Mouse (Mus musculus) hindbrain, embryonic 15.5 days (tissue): ENCODE data around the gene Armc7. TPM values are rescaled to one million over a fixed set of nuclear protein-coding genes. Genes with fewer than 3 reads are reported as not detected.

Source experiments
- ATAC-seq: fragments of 200-750 bp; cut with Nextera tagmentation; 2 replicates; pipeline ENCODE4 v1.8.0; 2017; ENCODE audit warnings: low read depth, moderate number of reproducible peaks, moderate TSS enrichment; ENCODE audit not compliant: low FRiP score
- H3K27ac ChIP-seq: fragments of 300-500 bp; sonication (generic); replicated peaks from 2 replicates; pipeline ENCODE4 v1.5.1; 2015; ENCODE audit warnings: mild to moderate bottlenecking, inconsistent platforms
- H3K27me3 ChIP-seq: fragments of 300-500 bp; sonication (generic); 2 replicates; pipeline ENCODE4 v1.6.1; 2015; ENCODE audit warnings: control low read depth, inconsistent platforms
- H3K36me3 ChIP-seq: fragments of 300-500 bp; sonication (generic); 2 replicates; pipeline ENCODE4 v1.6.1; 2015; ENCODE audit warnings: control low read depth, inconsistent platforms
- H3K4me1 ChIP-seq: fragments of 300-500 bp; sonication (generic); replicated peaks from 2 replicates; pipeline ENCODE4 v1.6.1; 2015; ENCODE audit warnings: control low read depth, inconsistent platforms
- H3K4me2 ChIP-seq: fragments of 300-500 bp; sonication (generic); 2 replicates; pipeline ENCODE4 v1.6.1; 2015; ENCODE audit warnings: moderate library complexity, mild to moderate bottlenecking, inconsistent platforms
- H3K4me3 ChIP-seq: fragments of 300-500 bp; sonication (generic); 2 replicates; pipeline ENCODE4 v1.5.1; 2015; ENCODE audit warnings: mild to moderate bottlenecking, inconsistent platforms
- H3K9ac ChIP-seq: fragments of 300-500 bp; sonication (generic); 2 replicates; pipeline ENCODE4 v1.6.1; 2015; ENCODE audit warnings: inconsistent platforms
- H3K9me3 ChIP-seq: fragments of 300-500 bp; sonication (generic); 2 replicates; pipeline ENCODE4 v1.6.1; 2016; ENCODE audit warnings: control low read depth, inconsistent platforms
- WGBS: fragments of 180-500 bp; shearing (Covaris S2); methylation state at CpG from one replicate; pipeline ENCODE4 v1.1.7; 2015; 5-methylcytosine and 5-hydroxymethylcytosine counted together
- polyA plus RNA-seq: library from polyadenylated mRNA; unstranded; fragments of >200 nt; fragmentation: Nextera tagmentation; extraction: Ambion mirVana; gene quantifications from 2 replicates; pipeline ENCODE4 v1.2.1, GENCODE M21; 2015

The Armc7 gene
- polyA plus RNA-seq, 1 experiment from 2014 or later = 18.2 TPM

DNA sequence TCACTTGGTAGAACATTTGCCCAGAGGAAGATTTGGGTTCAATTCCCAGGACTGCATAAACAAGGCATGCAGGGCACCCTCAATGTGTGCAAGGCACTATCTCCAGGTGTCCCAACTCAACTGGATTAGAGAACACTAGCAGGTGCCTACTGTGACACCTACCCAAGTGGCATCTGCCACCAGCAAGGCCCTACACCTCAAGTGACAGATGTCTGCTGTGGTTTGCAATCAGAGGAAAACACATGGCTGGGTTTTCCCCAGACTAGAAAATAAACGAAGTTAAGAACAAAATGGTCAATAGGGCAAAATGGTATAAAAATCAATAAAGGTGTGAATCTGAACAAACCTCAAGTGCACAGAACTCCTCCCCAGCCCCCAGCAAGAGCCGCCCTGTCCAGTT is 32.6 kb downstream of the Armc7 start:
- peaks cover 59% of the 10 kb centered on the region for H3K4me1 ChIP-seq
- no peak overlapping the region for H3K4me3 ChIP-seq
- ATAC-seq = no peak
- 0 out of 2 replicates have a peak, but pooled peaks cover 2% of the 10 kb centered on the region for H3K36me3 ChIP-seq
- H3K27me3 ChIP-seq = no peaks in the 10 kb centered on the region
- no peak overlapping the region for H3K4me2 ChIP-seq
- no peak overlapping the region for H3K9ac ChIP-seq
- H3K27ac ChIP-seq = no peak overlapping the region
- no peaks in the 10 kb centered on the region for H3K9me3 ChIP-seq
- 83% methylated on average over 2 of the region's 2 CpGs for WGBS

DNA sequence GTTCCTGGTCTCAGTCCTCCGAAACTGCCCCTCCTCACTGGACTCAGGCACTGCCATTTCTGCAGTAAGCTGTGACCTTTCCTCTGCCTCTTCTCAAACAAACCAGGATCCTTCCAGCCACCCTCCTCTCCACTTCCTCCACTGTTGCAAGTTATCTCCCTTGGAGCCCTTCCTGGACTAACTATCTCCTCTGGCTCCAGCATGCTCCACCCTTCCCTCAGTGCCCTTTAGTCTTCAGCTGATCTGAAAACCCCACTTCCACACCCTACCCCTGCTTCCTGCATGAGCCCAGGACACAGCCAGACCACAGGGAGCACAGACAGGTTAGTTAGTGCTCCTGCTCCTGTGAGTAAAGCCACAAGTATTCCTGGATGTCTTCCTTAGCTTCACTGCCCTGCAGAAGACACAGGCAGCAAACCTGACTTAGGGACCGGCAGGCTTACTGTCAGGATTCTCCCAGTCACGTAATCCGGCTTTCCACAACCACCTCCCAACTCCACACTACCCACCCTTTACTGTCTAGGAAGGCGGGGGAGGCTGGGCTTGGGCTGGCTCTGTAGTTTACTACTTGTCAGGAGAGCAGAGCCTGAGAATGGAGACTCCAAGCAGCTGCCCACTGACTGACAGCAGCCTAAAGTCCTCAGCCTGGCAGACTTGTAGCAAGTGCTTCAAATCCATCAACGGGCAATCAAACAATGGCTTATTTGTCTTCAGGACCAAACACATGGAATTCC is 34.5 kb downstream of the Armc7 start:
- peak overlapping the region; percentile 99 for H3K9ac ChIP-seq
- H3K9me3 ChIP-seq = no peaks in the 10 kb centered on the region
- H3K4me3 ChIP-seq = peak overlapping the region; percentile 98
- no peaks in the 10 kb centered on the region for H3K27me3 ChIP-seq
- peak overlapping the region; percentile 76 for H3K4me2 ChIP-seq
- peaks cover 59% of the 10 kb centered on the region for H3K4me1 ChIP-seq
- 34% methylated on average over 6 of the region's 6 CpGs for WGBS
- H3K27ac ChIP-seq = no peak overlapping the region
- no peaks in the 10 kb centered on the region for H3K36me3 ChIP-seq
- no peak for ATAC-seq

DNA sequence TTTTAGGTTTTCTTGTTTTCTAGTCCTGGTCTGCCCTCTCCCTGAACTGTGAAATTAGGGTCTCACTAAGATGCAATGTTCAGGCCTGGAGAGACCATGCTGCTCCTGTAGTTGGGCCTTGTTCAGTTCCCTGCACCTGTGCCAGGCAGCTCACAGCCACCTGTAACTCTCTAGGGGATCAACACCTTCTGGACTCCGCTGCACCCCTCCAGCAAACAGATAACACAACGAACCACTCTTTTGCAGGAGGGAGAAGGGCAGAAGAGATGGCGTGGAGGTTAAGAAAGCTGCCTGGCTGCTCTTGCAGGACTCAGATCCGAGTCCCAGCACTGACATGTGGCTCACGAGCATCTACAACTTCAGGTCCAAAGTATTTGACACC is 35.0 kb downstream of the Armc7 start:
- no peak for ATAC-seq
- Histone ChIP-seq H3K36me3 (no peaks in the 10 kb centered on the region), H3K9ac (peak overlapping the region; percentile 99), H3K4me2 (peak overlapping the region; percentile 76), H3K27me3 (no peaks in the 10 kb centered on the region), H3K4me1 (peaks cover 59% of the 10 kb centered on the region), H3K9me3 (no peaks in the 10 kb centered on the region), H3K4me3 (peak overlapping the region; percentile 98), H3K27ac (no peak overlapping the region)
- 51% methylated on average over 5 of the region's 5 CpGs for whole genome bisulfite sequencing

DNA sequence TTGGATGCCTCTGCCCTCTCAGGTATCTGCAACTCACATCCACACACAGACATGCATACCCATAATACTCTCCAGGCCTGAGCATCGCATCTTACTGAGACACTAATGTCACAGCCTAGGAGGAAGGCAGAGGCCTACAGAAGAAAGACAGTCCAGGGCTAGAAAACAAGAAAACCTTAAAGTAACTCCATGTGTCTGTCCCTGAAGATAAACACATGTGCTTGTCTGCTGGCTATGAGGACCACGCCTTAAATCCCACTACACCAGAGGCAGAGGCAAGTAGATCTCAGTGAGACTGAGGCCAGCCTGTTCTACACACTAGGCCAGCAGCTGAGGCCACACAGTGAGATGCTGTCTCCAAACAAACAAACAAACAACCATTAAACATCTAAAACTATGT is 35.7 kb downstream of the Armc7 start:
- Histone ChIP-seq H3K4me1 (peaks cover 56% of the 10 kb centered on the region), H3K36me3 (no peaks in the 10 kb centered on the region), H3K4me2 (peak overlapping the region; percentile 76), H3K9ac (peak overlapping the region; percentile 99), H3K4me3 (peak overlapping the region; percentile 98), H3K9me3 (no peaks in the 10 kb centered on the region), H3K27me3 (no peaks in the 10 kb centered on the region), H3K27ac (no peak overlapping the region)
- no peak for ATAC-seq
- WGBS = 51% methylated on average over 2 of the region's 2 CpGs

DNA sequence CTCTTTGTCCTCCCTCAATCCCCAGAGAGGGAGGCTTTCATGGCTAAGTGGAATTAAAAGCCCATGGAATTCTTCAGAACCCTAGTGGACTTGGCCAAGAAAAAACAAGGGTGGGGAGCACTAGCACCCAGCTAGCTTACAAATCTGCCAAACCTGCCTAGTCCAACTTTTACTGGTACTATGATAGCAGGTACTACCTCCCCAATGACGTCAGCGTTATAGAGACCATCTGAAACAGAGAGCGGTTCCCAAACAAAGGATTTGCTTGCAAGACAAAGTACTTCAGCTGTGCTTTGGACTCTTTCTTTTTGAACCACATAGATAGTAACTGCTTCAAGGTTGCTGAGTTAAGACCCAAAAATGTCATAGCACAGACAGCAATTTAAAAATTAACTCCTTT is 36.5 kb downstream of the Armc7 start:
- peak overlapping the region; percentile 98 for H3K4me3 ChIP-seq
- peak overlapping the region; percentile 76 for H3K4me2 ChIP-seq
- H3K27ac ChIP-seq = peak overlapping the region; percentile 91
- H3K9me3 ChIP-seq = no peaks in the 10 kb centered on the region
- WGBS = 10% methylated on average over 3 of the region's 3 CpGs
- H3K36me3 ChIP-seq = no peaks in the 10 kb centered on the region
- H3K9ac ChIP-seq = peak overlapping the region; percentile 99
- no peaks in the 10 kb centered on the region for H3K27me3 ChIP-seq
- peaks cover 50% of the 10 kb centered on the region for H3K4me1 ChIP-seq
- ATAC-seq = no peak

DNA sequence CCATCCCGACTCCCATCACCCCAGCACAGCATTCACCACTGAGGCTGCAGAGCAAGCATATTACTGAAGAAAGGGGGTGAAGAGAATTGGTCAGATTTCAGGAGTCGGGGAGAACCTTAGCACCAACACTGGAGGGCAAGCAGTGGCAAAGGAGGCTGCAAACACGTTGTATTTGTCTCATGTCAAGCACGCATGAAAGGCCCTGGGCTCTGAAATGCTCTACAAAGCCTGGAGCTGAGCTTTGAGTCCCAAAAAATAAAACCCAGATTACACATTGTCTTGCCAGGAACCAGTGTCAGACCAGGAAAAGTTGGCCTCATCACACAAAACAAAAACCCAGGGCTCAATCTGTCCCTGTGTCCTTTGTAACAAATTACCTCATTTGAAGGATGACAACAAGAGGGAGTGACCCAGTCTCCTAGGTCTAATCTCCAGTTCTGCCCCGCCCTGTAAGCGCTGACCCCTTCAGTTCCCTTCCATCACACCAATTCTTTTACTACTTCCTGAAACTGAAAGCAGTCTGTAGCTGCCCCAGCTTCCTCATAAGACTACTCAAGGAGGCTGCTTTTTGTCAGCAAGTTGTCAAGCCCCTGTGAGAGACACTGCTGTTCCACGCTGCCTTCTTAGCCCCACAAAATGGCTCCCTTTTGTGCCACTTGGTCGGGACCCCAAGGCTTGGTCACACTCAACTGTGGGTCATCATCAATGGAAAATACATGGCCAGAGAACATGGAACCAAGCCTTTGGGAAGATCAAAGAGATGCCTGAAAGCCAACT is 37.1 kb downstream of the Armc7 start:
- 9% methylated on average over 8 of the region's 8 CpGs for WGBS
- H3K4me1 ChIP-seq = peaks cover 44% of the 10 kb centered on the region
- H3K4me2 ChIP-seq = peak overlapping the region; percentile 76
- H3K9me3 ChIP-seq = no peaks in the 10 kb centered on the region
- peak overlapping the region; percentile 99 for H3K9ac ChIP-seq
- ATAC-seq = no peak
- H3K27ac ChIP-seq = peak overlapping the region; percentile 91
- peak overlapping the region; percentile 98 for H3K4me3 ChIP-seq
- H3K27me3 ChIP-seq = no peaks in the 10 kb centered on the region
- H3K36me3 ChIP-seq = no peaks in the 10 kb centered on the region

DNA sequence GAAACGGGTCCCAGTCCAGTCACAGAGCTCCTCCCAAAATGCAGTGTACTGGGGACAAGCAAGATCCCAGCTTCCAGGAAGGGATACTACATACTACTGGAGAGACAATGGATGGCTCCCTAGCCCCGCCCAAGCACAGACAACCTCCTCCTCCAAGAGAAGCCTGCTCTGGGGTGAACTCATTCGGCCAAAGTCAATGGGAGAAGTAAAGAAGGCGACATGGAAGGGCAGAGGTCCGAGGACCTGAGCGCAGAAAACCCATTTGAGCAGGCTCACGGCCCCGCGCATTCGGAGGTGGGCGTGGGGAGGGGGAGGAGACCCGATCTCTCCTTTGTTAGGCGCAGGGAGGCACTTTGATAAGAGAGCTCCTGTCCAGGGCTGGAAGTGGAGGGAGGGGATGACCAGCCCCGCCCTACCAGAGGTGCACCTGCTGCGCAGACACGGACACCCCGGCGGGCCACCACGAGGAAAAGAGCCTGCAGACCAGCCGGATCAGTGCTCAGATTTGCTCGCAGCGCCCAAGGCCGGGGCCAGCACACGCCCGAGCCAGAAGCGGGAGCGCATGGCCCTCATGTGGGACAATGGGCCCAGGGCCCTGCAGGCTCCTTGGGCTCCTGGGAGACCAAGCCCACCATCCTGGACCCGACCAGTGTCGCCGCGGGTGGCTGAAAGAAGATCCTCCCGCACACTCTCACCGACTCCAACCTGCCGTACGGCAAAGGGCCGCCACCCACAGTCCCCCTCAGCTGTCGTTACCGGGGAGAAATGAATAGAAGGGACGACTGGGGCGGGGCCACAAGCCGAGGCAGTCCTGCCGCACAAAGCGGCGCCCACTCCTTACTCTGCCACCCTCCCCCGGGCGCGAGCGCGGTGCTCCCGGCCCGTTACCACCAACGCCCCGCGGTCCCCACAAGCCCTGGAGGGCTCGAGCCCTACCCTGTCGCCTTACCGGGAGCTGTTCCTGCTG is 38.1 kb downstream of the Armc7 start:
- under 1% methylated on average over 57 of the region's 57 CpGs for WGBS
- H3K4me3 ChIP-seq = peak overlapping the region; percentile 98
- peak overlapping the region; percentile 91 for H3K27ac ChIP-seq
- peak overlapping the region; percentile 76 for H3K4me2 ChIP-seq
- peak overlapping the region; percentile 99 for H3K9ac ChIP-seq
- no peaks in the 10 kb centered on the region for H3K27me3 ChIP-seq
- ATAC-seq = peak; percentile 71
- H3K36me3 ChIP-seq = no peaks in the 10 kb centered on the region
- H3K4me1 ChIP-seq = peaks cover 34% of the 10 kb centered on the region
- H3K9me3 ChIP-seq = no peaks in the 10 kb centered on the region

DNA sequence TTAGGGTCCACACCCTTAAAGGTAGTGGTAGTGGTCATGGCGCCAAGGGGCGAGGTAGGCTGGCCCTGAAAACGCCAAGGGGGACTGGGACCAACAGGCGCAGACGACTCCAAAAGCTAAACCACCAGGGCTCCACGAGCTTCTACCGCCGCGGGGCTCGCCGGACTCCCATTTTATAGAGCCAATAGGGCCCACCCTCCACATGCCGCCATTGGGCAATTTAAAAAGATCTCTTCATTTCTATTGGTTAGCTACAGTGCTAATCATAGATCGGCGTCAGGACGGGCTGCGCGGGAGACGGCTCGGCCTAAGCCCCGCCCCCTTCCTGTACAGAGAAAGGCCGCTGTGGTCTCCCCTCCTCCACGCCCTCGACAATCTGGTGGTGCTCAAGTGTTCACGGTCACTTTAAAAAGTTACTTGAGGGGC is 38.8 kb downstream of the Armc7 start, which contains the start of gene Jpt1:
Gene Jpt1, minus strand, starts transcription at position 150 of the 426 bp plus-strand sequence.
- H3K4me1 ChIP-seq = peaks cover 29% of the 10 kb centered on the region
- no peaks in the 10 kb centered on the region for H3K27me3 ChIP-seq
- ATAC-seq = peak; percentile 98
- H3K9me3 ChIP-seq = no peaks in the 10 kb centered on the region
- peak within 1 kb of the TSS; percentile 99 for H3K9ac ChIP-seq
- H3K36me3 ChIP-seq = no peaks in the 10 kb centered on the region
- peak within 1 kb of the TSS; percentile 76 for H3K4me2 ChIP-seq
- H3K27ac ChIP-seq = peak within 1 kb of the TSS; percentile 91
- WGBS = under 1% methylated on average over 24 of the region's 24 CpGs
- peak within 1 kb of the TSS; percentile 98 for H3K4me3 ChIP-seq

DNA sequence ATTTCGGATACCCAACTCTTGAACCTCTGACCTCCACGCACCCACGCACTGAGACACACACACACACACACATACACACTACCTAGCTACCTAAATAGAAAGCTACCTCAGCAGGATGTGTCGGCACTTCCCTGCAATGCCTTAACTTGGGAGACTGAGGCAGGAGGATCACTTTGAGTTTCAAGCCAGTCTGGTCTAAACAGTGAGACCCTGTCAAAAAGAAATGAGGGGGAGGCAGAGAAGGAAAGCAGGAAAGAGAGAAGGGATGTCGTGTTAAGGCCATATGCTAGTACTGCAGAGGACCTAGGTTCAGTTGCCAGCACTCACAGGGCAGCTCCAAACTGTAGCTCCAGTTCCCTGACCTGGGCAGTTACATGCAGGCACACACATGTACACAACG is 39.6 kb downstream of the Armc7 start:
- no peak overlapping the region for H3K27ac ChIP-seq

DNA sequence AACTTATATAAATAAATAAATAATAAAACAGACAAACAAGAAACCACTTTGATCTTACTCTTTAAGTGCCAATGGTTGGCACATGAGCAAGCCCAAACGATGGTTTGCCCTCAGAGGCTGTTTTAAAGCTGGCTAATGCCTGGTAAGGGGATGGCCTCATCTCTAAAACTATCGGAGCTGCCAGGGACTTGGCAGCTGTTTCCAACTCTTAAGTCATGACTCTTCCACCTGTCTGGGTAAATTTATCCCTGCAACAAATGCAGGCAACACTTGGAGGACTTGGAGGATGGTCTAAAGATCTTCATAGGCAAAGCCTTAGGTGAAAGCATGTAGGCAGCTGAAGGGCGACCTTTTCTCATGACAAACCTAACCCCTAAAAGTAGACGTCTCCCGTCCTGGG is 41.5 kb downstream of the Armc7 start:
- H3K4me2 ChIP-seq = no peak overlapping the region
- H3K9me3 ChIP-seq = no peaks in the 10 kb centered on the region
- H3K27me3 ChIP-seq = no peaks in the 10 kb centered on the region
- no peak overlapping the region for H3K27ac ChIP-seq
- H3K4me1 ChIP-seq = peaks cover 6% of the 10 kb centered on the region
- H3K9ac ChIP-seq = no peak overlapping the region
- no peak for ATAC-seq
- H3K36me3 ChIP-seq = 0 out of 2 replicates have a peak, but pooled peaks cover 2% of the 10 kb centered on the region
- H3K4me3 ChIP-seq = no peak overlapping the region
- WGBS = 81% methylated on average over 5 of the region's 5 CpGs

More for the DNA sequence above, 39.6 kb downstream of the Armc7 start:
- no peak for ATAC-seq
- 77% methylated on average over 6 of the region's 6 CpGs for WGBS
- Histone ChIP-seq H3K9me3 (no peaks in the 10 kb centered on the region), H3K4me1 (peaks cover 25% of the 10 kb centered on the region), H3K9ac (no peak overlapping the region), H3K4me3 (no peak overlapping the region), H3K4me2 (peak overlapping the region; percentile 76; the same call in 1 of the 2 replicates), H3K36me3 (no peaks in the 10 kb centered on the region), H3K27me3 (no peaks in the 10 kb centered on the region)

DNA sequence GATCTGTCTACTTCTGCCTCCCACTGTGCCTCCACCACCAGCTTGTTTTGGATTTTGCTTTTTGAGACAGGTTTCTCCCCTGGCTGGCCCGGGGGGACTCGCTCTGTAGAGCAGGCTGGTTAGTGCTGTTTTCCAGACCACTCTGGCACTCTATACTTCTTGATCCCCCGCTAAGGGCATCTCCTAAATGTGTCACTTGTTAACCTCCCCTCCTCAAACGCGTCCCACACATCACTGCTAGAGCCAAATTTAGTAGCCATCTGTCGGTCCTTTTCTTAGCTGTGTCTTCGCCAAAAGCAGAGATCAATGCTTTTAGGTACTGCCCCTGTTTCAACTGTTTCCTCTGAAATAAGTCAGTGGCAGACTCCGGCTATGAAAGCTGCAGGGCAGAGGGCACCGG is 43.2 kb downstream of the Armc7 start:
- no peak for ATAC-seq
- Histone ChIP-seq H3K27me3 (no peaks in the 10 kb centered on the region), H3K36me3 (peaks cover 12% of the 10 kb centered on the region), H3K4me3 (no peak overlapping the region), H3K4me2 (no peak overlapping the region), H3K9me3 (no peaks in the 10 kb centered on the region), H3K4me1 (no peaks in the 10 kb centered on the region), H3K27ac (no peak overlapping the region), H3K9ac (no peak overlapping the region)
- 71% methylated on average over 9 of the region's 9 CpGs for WGBS
